In the genomic region with DNA sequence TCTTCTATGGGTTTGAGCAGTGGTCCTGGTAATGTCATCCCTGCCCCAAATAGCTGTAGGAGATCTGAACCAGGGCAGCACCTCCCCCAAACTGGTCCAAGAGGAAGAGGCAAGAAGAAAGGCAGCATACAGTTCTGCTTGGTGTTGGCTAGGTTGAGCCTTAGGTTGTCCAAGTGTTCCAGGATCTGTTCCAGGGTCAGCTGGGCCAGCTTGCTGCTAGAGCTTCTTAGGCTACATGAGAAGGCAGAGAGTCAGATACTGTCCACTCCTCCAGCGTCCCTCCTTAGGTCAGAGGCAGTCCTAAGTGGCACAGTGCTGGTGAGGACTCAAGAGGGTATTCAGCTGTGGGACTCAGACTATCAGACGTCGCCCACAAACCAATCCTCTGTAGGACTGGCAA, we compare ENCODE assay signal across 23 mouse cellular contexts. TPM values are rescaled to one million over a fixed set of nuclear protein-coding genes. Genes with fewer than 3 reads are reported as not detected.
DNase-seq lines count a peak whose midpoint lies in the region; ATAC-seq lines count a peak whose summit lies in the region.
"Had no signal": no experiment of that assay in that cellular context is flagged by ENCODE, and none has a peak within 500 bp of the region (broad histone marks: within the 10 kb centered on the region; RNA-seq: fewer than 3 reads in every experiment).

No protein-coding gene starts in this region.

- ATAC-seq in hindbrain, embryonic 14.5 days (ENCODE audit: low FRiP score) = no peak
- ATAC-seq: CD4-positive, CD25-positive, alpha-beta regulatory T cell, adult 4 months; forebrain, embryonic 13.5 days; forebrain, embryonic 15.5 days; forebrain, postnatal 0 days had no signal

- H3K27ac ChIP-seq in hindbrain, embryonic 14.5 days = no peak overlapping the region
- H3K27ac ChIP-seq: embryonic facial prominence, embryonic 10.5 days; embryonic facial prominence, embryonic 12.5 days; forebrain, embryonic 13.5 days; forebrain, embryonic 15.5 days had no signal

- H3K27me3 ChIP-seq in hindbrain, embryonic 14.5 days (ENCODE audit: control insufficient read depth, insufficient read depth, low read length) = no peaks in the 10 kb centered on the region
- H3K27me3 ChIP-seq: CH12.LX; embryonic facial prominence, embryonic 12.5 days; forebrain, embryonic 13.5 days; forebrain, embryonic 15.5 days had no signal

- H3K36me3 ChIP-seq in hindbrain, embryonic 14.5 days (replicated peaks; ENCODE audit: control insufficient read depth, insufficient read depth) = peaks cover 67% of the 10 kb centered on the region

- H3K9ac ChIP-seq in hindbrain, embryonic 14.5 days = no peak overlapping the region
- H3K9ac ChIP-seq: embryonic facial prominence, embryonic 12.5 days; forebrain, embryonic 13.5 days; forebrain, embryonic 15.5 days; forebrain, postnatal 0 days had no signal

- no peaks in the 10 kb centered on the region for H3K9me3 ChIP-seq in hindbrain, embryonic 14.5 days (ENCODE audit: control insufficient read depth, low read length)
- H3K9me3 ChIP-seq: embryonic facial prominence, embryonic 10.5 days; embryonic facial prominence, embryonic 12.5 days; forebrain, embryonic 13.5 days; forebrain, embryonic 15.5 days; G1E had no signal

- peaks cover 20% of the 10 kb centered on the region for H3K4me1 ChIP-seq in hindbrain, embryonic 14.5 days (replicated peaks; ENCODE audit: control insufficient read depth, insufficient read depth, low read length)

- 80% methylated on average over 3 of the region's 3 CpGs for WGBS in hindbrain, embryonic 14.5 days

- peak; percentile 79 for DNase-seq in gastrocnemius, adult 18-20 months (ENCODE audit: low spot score)
- DNase-seq in gastrocnemius, postnatal 4 days (ENCODE audit: low spot score in 2 of 2) = no peak
- peak; percentile 57 to 60 for DNase-seq in gastrocnemius, adult 8-10 months (ENCODE audit: low spot score in 2 of 2)
- peak; percentile 69 for DNase-seq in gastrocnemius, postnatal 25 days
- no peak for DNase-seq in cerebellum, postnatal 14 days
- no peak for DNase-seq in hindbrain, embryonic 14.5 days (ENCODE audit: low spot score)
- DNase-seq: adrenal gland, adult 2 months; adrenal gland, postnatal 10 days; adrenal gland, postnatal 25 days; B cell, adult 2 months; cerebellum, adult 11 months; cerebellum, adult 18-20 months; cerebellum, adult 8-10 months; cerebellum, adult 9-11 months; cerebellum, postnatal 25 days; forebrain, postnatal 0 days had no signal

- H3K4me3 ChIP-seq in hindbrain, embryonic 14.5 days (replicated peaks; ENCODE audit: low read length) = no peak overlapping the region
- H3K4me3 ChIP-seq: embryonic facial prominence, embryonic 10.5 days; embryonic facial prominence, embryonic 12.5 days; forebrain, embryonic 13.5 days; forebrain, embryonic 15.5 days had no signal

- H3K4me2 ChIP-seq in hindbrain, embryonic 14.5 days (replicated peaks) = no peak overlapping the region
- H3K4me2 ChIP-seq: embryonic facial prominence, embryonic 12.5 days; forebrain, embryonic 13.5 days; forebrain, embryonic 15.5 days had no signal

RNA-seq across cellular contexts. Expression of gene Slc27a3, which starts 2.9 kb away (rescaled TPM):
- total RNA-seq in gastrocnemius, adult 18-20 months (2021) = 1 to 10 TPM; 1.0 to 1.1 TPM
- total RNA-seq in gastrocnemius, postnatal 4 days (2021) = 1 to 10 TPM; 7.2 to 7.4 TPM
- 1 to 10 TPM in 2 of 4 experiments, under 1 TPM in 2; 0.65 to 1.1 (median 0.96) TPM for total RNA-seq in gastrocnemius, adult 8-10 months (2022)
- total RNA-seq in gastrocnemius, postnatal 25 days (2021) = 1 to 10 TPM; 1.5 to 1.7 TPM
- 24.1 and 24.8 TPM in 2 replicates for polyA plus RNA-seq in hindbrain, embryonic 14.5 days (2014; fragmentation: Nextera tagmentation; extraction: Ambion mirVana)

RNA-seq across cellular contexts. Expression of gene Ints3, which starts 40.8 kb away (rescaled TPM):
- 10 to 100 TPM; 13.6 to 16.1 TPM for total RNA-seq in gastrocnemius, adult 18-20 months (2021)
- total RNA-seq in gastrocnemius, postnatal 4 days (2021) = 10 to 100 TPM; 31.8 to 32.0 TPM
- total RNA-seq in gastrocnemius, adult 8-10 months (2022) = 10 to 100 TPM; 14.0 to 16.8 (median 14.8) TPM
- 10 to 100 TPM; 14.5 to 15.9 TPM for total RNA-seq in gastrocnemius, postnatal 25 days (2021)
- polyA plus RNA-seq in hindbrain, embryonic 14.5 days (2014; fragmentation: Nextera tagmentation; extraction: Ambion mirVana) = 32.2 and 36.0 TPM in 2 replicates

Comparison
In these comparisons a context has a peak if more than half of its experiments do, and no peak if none do; other contexts are left out.
1. DNase-seq: peak in gastrocnemius, adult 18-20 months (single experiment), gastrocnemius, adult 8-10 months (2 of 2) and gastrocnemius, postnatal 25 days (single experiment); none in gastrocnemius, postnatal 4 days (0 of 2), cerebellum, postnatal 14 days (0 of 2) and hindbrain, embryonic 14.5 days (single experiment).